Mouse (Mus musculus) thymus, postnatal 25 days (tissue): ENCODE results near the gene Gpm6a.

Experiments
- DNase-seq: peaks from one replicate; pipeline ENCODE4 v3.0.0; 2022

Gene Gpm6a

GRCm38 (mm10) chr8:54954741-54955455 lies at the start of gene Gpm6a:
TSS of gene Gpm6a (plus strand) at chr8:54954843.
- DNase-seq: no peak

GRCm38 (mm10) chr8:54912891-54913290 lies 41.8 kb upstream of the Gpm6a start:
- DNase-seq: no peak

- no peak for DNase-seq
Measured at GRCm38 (mm10) chr8:54917710-54918109, 36.9 kb upstream of the Gpm6a start.

- no peak for DNase-seq
Measured at GRCm38 (mm10) chr8:54922160-54922855, 32.3 kb upstream of the Gpm6a start.

DNA sequence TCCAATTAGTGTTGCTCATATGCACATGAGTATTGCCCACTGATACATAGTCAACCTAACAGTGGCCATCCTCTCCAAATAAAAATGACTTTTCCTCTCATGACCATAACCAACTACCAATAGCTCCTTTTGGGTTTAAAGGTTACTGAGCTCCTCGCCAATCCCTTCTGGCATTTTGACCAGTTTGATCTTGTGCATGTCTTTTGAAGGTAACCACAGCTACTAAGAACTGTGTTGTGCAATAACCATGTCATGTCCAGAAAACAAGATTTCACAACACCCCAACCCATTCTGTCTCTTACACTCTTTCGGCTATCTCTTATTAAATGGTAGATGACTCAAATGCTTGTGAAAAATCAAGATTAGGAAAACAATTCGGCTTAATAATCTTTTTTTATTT lies 29.7 kb upstream of the Gpm6a start:
- no peak for DNase-seq

DNA sequence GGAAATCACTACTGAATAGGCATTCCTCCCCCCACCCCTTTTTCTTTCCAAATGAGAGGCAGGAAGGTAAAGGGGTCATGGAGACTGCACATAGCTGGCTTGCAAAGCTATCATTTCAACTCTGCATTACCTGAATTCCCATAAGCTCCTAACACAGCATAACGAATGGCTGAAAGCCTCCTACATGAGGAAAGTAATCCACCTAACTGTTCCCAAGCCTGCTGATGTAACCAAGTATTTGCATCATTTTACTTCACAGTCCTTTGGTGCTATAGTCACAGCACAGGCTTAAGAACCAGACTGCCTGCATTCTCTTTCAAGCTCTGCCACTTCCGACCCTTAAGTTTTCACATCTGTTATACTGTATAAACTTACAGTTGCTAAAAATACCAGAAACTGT lies 22.3 kb upstream of the Gpm6a start:
- DNase-seq: no peak

- DNase-seq: no peak
Measured at GRCm38 (mm10) chr8:54953351-54953750, 1.3 kb upstream of the Gpm6a start.

DNA sequence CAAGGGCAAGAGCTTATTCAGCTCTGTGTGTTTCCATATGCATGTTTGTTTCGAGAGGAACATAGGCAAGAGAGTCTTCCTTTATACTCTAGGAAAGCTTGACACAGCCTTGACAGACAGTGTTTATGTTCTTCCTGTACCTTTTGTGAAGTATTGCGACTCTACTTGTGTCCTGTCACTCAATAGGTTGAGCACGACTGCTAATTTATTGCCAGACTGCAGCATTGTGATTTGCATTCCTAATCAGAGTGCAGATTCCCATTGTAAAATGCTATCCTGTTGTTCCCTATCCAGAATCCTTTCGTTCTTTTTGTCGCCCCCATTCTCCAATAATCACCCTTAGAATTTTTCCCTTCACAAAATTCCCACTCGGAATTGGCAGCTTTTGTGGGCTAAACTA lies 613 bp upstream of the Gpm6a start:
- DNase-seq: no peak

DNA sequence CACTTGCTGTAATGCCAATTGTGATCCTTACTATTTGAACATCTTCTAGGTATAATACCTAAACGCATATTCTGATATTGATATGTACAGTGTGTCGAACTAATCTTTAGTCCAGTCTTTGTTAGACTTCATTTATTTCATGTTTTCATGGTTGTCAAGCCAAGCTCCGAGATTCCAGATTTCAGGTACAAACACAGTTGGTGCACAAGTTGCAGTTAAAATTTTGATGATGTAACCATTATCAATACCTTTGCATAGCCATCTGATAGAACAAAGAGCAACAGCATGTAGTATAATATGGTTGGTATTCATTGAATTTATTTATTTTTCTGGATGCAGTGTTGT lies 785 bp downstream of the Gpm6a start:
- DNase-seq: no peak

DNA sequence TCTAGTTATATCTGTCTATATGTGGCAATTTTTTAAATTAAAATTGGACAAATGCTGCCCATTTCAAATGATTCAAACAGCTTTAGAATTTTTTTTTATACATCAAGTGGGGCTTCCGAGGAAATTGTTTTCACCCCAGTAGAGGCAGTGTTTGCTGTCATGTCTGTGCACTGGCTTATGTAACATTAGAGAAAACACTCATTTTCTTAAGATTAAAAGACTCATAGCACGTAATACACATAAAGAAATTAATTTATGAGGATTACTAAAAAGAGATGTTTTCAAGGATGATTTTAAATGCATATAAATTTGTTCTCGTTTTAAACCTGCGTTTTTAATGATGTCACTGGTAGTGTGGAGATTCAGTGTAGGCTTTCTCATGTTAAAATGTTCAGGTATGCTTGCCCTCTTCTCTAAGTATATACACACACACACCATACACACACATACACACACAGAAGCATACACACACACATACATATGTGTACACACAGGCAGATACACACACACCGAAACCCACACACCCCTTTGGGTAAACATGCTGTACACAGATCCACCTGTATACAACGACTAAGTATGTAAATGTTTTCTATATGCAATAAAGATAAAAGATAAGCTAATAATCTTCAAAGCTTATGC lies 1.4 kb downstream of the Gpm6a start:
- no peak for DNase-seq

DNA sequence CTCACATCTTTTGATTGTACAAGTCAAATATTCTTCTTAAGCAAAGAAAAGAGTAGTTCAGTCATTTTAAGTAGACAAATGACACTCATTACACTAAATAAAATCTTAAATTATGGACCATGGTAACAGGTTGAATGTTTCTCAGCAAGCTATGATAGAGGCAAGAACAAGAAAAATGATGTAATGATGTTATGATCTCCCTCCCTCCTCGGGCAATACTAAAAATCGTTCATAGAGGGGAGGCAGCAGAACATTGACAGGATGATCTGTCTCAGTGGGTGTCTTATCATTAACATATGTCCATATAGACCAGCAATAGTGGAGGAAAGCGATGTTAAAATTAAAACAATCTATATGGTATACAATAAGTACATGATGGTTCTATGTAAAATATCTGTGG lies 2.1 kb downstream of the Gpm6a start:
- DNase-seq: no peak

DNA sequence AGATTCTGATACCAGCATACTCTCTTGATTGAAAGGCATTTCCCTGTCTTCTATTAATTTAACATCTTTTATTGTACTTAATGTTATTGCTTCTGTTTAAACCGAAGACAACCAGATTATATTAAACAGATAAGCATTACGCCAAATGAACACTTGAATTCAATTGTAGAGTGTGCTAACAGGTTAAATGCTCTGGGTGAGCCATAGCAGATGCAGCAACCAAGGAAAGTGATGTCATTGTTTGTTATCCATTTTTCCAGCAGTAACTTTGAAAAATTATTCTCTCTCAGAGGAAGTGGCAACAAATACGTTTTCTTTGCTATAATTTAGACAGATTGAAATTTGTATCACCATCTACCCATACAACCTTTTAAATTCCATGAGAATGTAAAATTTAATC lies 2.9 kb downstream of the Gpm6a start:
- DNase-seq: no peak

- DNase-seq: no peak
Measured at GRCm38 (mm10) chr8:54961571-54961970, 6.9 kb downstream of the Gpm6a start.

GRCm38 (mm10) chr8:54975020-54975419 lies 20.4 kb downstream of the Gpm6a start:
- no peak for DNase-seq

GRCm38 (mm10) chr8:54975506-54975905 lies 20.9 kb downstream of the Gpm6a start:
- DNase-seq: no peak

GRCm38 (mm10) chr8:54975927-54976326 lies 21.3 kb downstream of the Gpm6a start:
- no peak for DNase-seq

- no peak for DNase-seq
Measured at GRCm38 (mm10) chr8:54976663-54977062, 22.0 kb downstream of the Gpm6a start.

DNA sequence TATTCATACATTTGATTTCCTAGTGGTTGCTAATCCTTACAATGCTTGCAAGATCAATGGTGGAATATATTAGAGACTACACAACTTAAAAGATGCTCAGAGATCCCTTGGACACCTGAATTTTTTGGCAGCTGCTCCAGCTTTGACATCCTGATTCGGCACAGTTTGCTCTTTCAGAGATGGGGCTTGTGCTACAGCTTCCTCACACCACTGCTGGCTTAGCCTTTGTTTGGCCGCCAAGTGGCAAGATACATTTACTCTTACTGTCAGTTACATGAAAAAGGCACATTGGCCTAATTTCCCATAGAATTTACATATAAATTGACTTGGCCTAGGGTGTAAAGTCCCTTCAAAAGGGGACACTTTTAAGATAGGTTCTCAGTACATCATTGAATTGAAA lies 32.1 kb downstream of the Gpm6a start:
- DNase-seq: no peak

DNA sequence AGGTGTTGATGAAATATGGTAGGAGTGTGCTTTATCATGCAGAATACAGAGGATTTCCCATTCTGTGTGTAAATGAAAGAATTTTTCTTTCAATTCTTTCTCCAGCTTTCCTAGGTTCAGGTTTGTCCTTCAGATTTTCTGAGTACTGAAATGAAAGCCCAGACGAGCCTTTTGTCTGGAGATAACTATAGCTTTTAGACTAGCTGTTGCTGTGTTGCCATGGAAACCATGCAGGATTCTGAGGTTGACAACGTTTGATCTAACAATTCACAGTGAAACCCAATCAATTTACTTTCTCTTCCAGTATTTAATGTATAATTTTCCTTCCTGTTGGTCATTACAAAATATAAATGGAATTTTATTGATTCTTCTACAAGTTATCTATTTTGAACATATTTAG lies 34.5 kb downstream of the Gpm6a start:
- no peak for DNase-seq

GRCm38 (mm10) chr8:54991840-54992609 lies 37.4 kb downstream of the Gpm6a start:
- no peak for DNase-seq

DNA sequence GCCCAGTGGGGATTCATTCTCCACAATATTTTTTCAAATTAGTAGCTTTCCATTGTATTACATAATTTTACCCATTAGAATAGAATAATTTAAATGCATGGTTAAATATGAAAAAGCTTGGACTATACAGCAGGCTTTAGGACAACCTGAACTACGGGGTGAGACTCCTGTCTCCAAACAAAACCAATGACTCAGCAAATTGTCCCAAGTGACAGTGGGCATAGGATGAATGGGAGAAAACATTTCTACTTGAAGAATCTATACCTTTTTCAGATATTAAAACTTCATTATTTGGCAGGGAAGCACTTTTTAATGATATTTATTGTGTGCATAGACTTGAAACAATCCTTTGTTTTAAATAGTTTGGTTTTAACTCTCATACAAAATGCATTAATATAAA lies 41.0 kb downstream of the Gpm6a start:
- DNase-seq: no peak

GRCm38 (mm10) chr8:55002398-55002797 lies 47.8 kb downstream of the Gpm6a start:
- DNase-seq: no peak

DNA sequence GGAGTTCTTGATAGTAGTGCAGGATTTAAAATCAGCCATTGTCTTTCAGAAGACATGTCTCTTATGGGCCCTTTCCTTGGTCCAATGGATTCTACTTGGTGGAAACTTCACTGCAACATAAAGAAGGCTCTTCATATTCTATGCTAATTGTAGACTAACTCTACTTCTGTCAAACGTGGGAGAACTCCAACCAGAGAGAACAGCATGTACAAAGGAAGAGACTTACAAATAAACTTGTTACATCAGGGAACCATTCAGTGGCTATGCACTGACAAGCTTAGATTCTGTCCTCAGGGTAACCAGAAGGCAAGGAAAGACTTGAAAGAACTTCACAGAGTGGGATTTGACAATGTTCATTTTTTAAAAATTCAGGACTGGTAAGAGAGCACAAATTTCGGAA lies 48.3 kb downstream of the Gpm6a start:
- DNase-seq: no peak

GRCm38 (mm10) chr8:55012228-55012627 lies 57.6 kb downstream of the Gpm6a start:
- DNase-seq: no peak
